Mouse (Mus musculus) macrophage (primary cell): Measurements from ENCODE around the gene Rora. TPM values are rescaled to one million over a fixed set of nuclear protein-coding genes. Genes with fewer than 3 reads are reported as not detected.
"Not testable (repeated sequence)": the region's sequence is repeated elsewhere in the genome, so short reads cannot be mapped to it uniquely, and the experiment has no call there.

Experiments used
- H3K27ac ChIP-seq: fragments of 350-480 bp; formaldehyde crosslinking; 2 replicates; pipeline ENCODE4 v1.9.0; 2021
- H3K36me3 ChIP-seq: fragments of 350-480 bp; formaldehyde crosslinking; 2 replicates; pipeline ENCODE4 v1.9.0; 2021; ENCODE audit errors: inconsistent target
- H3K4me3 ChIP-seq: fragments of 350-480 bp; formaldehyde crosslinking; 2 replicates; pipeline ENCODE4 v1.9.0; 2021; ENCODE audit errors: inconsistent target
- H3K79me2 ChIP-seq: fragments of 350-480 bp; formaldehyde crosslinking; 2 replicates; pipeline ENCODE4 v1.9.0; 2021; ENCODE audit errors: inconsistent target
- WGBS: methylation state at CpG from one replicate; pipeline ENCODE4 v1.1.7; 2026; ENCODE audit warnings: inconsistent platforms; ENCODE audit not compliant: missing documents; 5-methylcytosine and 5-hydroxymethylcytosine counted together
- polyA plus RNA-seq: library from polyadenylated mRNA; stranded (reverse); fragments of 250-400 nt; gene quantifications from 3 replicates; pipeline ENCODE4 v1.2.4, GENCODE M21; 2018; ENCODE audit warnings: inconsistent platforms

Rora gene
- polyA plus RNA-seq, 1 experiment from 2014 or later = 4.5 TPM

DNA sequence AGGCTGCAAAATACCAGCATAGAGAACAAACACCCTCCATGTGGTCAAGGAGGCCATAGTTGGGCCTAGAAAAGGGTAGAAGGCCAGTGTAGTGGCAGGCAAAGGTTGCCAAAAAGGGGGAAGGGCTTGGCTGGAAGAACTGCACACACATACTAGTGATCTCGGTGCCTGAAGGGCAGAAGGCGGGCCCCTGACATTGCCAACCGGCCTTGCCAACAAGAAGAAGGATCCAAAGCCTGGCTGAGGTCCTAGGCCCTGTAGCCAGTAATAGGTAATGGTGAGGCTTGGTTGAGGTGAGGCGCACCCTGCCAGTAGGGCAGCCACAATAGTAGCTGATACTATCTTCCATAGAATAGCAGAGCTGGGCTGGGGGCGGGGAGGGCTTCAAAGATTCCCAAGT is 401.7 kb downstream of the Rora start:
- Histone ChIP-seq H3K4me3 (no peak overlapping the region), H3K36me3 (no peaks in the 10 kb centered on the region), H3K27ac (no peak overlapping the region), H3K79me2 (no peaks in the 10 kb centered on the region)
- WGBS = 94% methylated on average over 5 of the region's 5 CpGs

GRCm38 (mm10) chr9:69071203-69071867 is 417.7 kb downstream of the Rora start:
- no peaks in the 10 kb centered on the region for H3K36me3 ChIP-seq
- no peak overlapping the region for H3K4me3 ChIP-seq
- WGBS = 93% methylated on average over 15 of the region's 15 CpGs
- H3K79me2 ChIP-seq = no peaks in the 10 kb centered on the region
- no peak overlapping the region for H3K27ac ChIP-seq

DNA sequence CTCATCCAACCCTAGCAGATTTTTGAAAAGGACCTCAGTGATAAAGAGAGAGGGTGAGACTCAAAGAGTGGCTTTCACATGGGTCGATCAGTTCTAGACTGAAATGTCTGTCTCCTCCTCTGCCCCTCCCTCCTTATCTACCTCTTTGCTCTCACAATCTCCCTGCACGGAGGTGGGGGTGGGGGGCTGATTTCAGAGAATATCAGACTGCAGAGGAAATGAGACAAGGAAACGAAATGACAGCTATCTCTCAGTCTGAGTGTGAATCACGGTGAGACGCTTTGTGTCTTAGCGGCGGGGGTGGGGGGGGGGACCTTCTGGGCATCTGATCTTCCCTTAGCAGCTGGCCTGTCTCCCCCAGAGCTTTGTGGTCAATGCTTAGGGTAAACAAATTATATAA is 419.7 kb downstream of the Rora start:
- H3K27ac ChIP-seq = no peak overlapping the region
- H3K4me3 ChIP-seq = no peak overlapping the region
- WGBS = 74% methylated on average over 7 of the region's 7 CpGs
- no peaks in the 10 kb centered on the region for H3K36me3 ChIP-seq
- no peaks in the 10 kb centered on the region for H3K79me2 ChIP-seq

DNA sequence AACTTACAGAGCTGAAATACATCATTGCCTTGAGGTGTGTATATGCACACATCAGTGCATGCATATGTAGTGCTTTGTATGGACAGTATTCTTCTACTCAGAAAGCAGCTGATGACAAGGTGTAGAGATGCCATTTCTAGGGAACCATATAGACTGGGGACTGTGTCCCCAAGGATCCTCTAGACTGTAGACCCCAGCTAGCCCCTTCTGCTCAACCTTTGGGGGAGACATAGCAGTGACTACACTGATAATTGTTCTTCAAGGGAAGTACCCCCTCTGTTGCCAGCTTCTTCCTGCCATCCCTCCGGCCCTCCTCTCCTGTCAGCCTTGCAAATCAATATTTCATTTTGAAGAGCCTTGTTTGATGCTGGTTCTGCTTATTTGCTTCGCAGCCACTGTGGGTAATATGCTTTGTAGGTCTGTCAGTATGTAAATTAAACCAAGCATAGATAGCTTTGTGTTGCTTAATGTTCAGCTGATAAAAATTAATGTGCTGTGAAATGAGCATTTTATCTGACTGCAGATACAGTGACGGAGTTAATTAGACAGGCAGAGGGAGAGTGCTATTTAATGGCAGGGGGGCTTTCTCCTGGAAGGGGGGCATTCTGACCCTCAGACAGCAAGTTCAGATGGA is 430.6 kb downstream of the Rora start:
- Histone ChIP-seq H3K27ac (no peak overlapping the region), H3K36me3 (no peaks in the 10 kb centered on the region), H3K4me3 (no peak overlapping the region), H3K79me2 (no peaks in the 10 kb centered on the region)
- WGBS = 90% methylated on average over 3 of the region's 3 CpGs

- Histone ChIP-seq H3K27ac (no peak overlapping the region), H3K79me2 (no peaks in the 10 kb centered on the region), H3K36me3 (no peaks in the 10 kb centered on the region), H3K4me3 (no peak overlapping the region)
- WGBS = 88% methylated on average over 14 of the region's 14 CpGs
Observed at GRCm38 (mm10) chr9:69084720-69085661, 431.4 kb downstream of the Rora start.

GRCm38 (mm10) chr9:69086844-69087243 is 433.3 kb downstream of the Rora start:
- 48% methylated on average over 4 of the region's 4 CpGs for WGBS
- Histone ChIP-seq H3K79me2 (no peaks in the 10 kb centered on the region), H3K36me3 (no peaks in the 10 kb centered on the region), H3K27ac (no peak overlapping the region), H3K4me3 (no peak overlapping the region)

DNA sequence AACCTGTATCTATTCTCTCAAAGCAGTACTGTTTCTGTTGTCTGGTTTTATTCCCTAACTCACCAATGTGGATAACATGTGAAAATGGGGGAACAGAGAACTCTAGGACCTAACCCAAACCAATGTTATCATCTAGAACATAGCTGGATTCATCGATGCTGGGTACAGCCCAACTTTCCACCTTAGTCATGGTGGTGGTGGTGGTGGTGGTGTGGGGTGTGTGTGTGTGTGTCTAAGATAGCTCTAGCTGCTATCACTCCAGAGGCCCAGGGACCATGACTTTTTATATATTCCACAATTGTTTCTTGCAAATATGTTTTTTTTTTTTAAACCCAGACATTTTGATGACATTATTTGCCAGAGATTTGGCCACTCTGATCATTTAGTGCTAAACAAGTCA is 433.7 kb downstream of the Rora start:
- H3K79me2 ChIP-seq = no peaks in the 10 kb centered on the region
- H3K4me3 ChIP-seq = no peak overlapping the region
- H3K36me3 ChIP-seq = no peaks in the 10 kb centered on the region
- no peak overlapping the region for H3K27ac ChIP-seq
- 0% methylated on average over 1 of the region's 1 CpGs for WGBS

DNA sequence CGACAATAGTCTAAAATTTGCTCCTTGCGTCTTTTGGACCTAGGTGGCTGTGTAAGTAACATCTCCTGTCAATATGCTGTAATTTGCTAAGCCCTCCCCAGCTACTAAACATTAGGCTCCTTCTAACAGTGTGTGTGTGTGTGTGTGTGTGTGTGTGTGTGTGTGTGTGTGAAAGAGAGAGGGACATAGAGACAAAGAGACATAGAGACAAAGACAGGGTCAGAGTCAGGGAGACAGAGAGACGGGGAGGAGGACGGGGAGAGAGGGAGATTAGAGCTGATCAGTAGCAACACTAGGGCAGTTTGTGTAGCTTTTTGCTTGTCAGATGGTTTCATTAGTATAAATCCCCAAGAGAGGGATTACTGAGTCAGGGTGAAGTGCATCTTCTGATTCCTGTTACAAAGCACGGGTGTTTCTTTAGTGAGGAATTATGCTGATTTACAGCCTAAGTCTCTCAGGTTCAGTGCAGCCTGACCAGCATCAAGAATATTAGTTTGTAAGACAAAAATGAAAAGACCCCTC is 437.2 kb downstream of the Rora start:
- Histone ChIP-seq H3K79me2 (no peaks in the 10 kb centered on the region), H3K36me3 (no peaks in the 10 kb centered on the region), H3K27ac (no peak overlapping the region), H3K4me3 (no peak overlapping the region)
- 95% methylated on average over 5 of the region's 5 CpGs for WGBS

- H3K4me3 ChIP-seq = no peak overlapping the region
- WGBS = 43% methylated on average over 15 of the region's 15 CpGs
Observed at GRCm38 (mm10) chr9:69092119-69093013, 438.8 kb downstream of the Rora start.

DNA sequence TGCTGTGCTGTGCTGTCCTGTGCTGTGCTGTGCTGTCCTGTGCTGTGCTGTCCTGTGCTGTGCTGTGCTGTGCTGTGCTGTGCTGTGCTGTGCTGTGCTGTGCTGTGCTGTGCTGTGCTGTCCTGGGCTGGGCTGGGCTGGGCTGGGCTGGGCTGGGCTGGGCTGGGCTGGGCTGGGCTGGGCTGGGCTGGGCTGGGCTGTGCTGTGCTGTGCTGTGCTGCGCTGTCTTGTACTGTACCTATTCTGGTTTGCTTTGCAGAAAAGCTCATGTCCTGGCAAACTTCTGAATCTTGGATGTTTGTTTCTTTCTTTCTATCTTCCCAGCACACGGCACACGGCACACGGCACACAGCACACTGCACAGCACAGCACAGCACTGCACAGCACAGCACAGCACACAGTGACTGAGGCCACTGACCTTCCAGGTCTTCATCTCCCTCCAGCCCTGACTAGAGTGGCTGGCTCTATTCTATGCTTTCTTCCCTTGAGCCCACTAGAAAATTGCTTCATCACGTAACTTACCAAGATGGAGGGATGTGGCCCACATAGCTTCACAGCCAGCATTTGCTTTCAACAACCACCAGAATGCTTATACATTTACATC is 446.7 kb downstream of the Rora start:
- 92% methylated on average over 5 of the region's 5 CpGs for WGBS
- H3K27ac ChIP-seq, H3K4me3 ChIP-seq: not testable (repeated sequence)

More at GRCm38 (mm10) chr9:69092119-69093013, 438.8 kb downstream of the Rora start:
- Histone ChIP-seq H3K36me3 (no peaks in the 10 kb centered on the region), H3K27ac (no peak overlapping the region), H3K79me2 (no peaks in the 10 kb centered on the region)

GRCm38 (mm10) chr9:69104321-69104720 is 450.7 kb downstream of the Rora start:
- WGBS = 90% methylated on average over 5 of the region's 5 CpGs
- Histone ChIP-seq H3K27ac (no peak overlapping the region), H3K4me3 (no peak overlapping the region), H3K36me3 (no peaks in the 10 kb centered on the region), H3K79me2 (no peaks in the 10 kb centered on the region)

More for the DNA sequence above, 446.7 kb downstream of the Rora start:
- H3K36me3 ChIP-seq, H3K79me2 ChIP-seq: not testable (repeated sequence)

DNA sequence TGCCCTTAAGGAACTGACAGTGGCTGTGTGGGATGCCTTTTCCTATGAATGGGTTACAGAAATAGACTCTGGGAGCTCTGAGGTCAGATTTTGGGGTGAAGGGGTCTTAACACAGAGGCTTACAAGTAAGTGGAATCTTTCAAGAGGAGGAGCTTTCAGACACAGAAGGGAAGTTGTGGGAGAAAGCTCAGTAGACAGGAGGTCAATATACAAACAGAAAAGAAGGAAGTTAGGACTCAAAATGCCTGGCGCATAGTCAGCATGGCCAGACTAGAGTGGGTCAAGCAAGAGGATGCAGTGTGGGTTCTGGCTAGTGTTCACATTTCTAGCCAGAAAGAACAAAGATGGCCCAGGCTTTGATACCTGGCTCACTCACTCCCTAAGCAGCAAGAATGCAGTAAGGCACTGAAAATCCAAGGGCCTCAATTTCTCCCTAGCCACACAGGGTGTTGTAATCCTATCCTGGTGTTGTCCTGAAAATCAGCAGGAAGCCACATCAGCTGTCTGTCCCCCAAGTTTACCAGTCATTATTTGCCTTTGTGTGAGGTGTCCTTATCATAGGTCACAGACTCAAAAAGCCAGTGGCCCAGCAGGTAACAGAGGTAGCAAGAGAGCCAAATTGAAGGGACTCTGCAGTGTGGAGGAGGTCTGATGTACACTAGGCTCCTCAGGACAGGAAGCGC is 456.2 kb downstream of the Rora start:
- Histone ChIP-seq H3K4me3 (no peak overlapping the region), H3K36me3 (no peaks in the 10 kb centered on the region), H3K27ac (no peak overlapping the region), H3K79me2 (no peaks in the 10 kb centered on the region)
- WGBS = 50% methylated on average over 2 of the region's 2 CpGs

DNA sequence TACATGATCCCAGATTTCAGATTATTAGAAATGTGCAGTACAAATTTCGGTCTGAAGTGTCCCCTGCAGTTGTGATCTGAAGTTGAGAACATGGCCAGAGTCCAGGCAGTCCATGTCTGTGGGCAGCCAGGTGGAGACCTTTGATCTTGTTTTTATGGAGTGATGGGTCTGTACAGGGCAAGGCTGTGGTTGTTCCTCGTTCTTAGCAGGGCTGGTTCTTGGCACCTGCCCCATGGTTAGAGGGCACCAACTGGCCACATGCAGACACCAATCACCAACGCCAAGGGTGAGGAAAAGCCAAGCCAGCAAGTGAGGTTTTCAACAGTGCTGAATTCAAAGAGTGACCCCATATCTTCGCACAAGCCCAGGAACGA is 456.7 kb downstream of the Rora start:
- Histone ChIP-seq H3K27ac (no peak overlapping the region), H3K4me3 (no peak overlapping the region), H3K36me3 (no peaks in the 10 kb centered on the region), H3K79me2 (no peaks in the 10 kb centered on the region)
- 65% methylated on average over 5 of the region's 5 CpGs for WGBS
